Mouse (Mus musculus) erythroblast, embryonic 14.5 days (primary cell): ENCODE data around the gene Trim46. TPM values are rescaled to one million over a fixed set of nuclear protein-coding genes. Genes with fewer than 3 reads are reported as not detected.
A peak's percentile ranks its signal among the peaks of the same experiment; 100 is the strongest.

Experiments used
- H3K27me3 ChIP-seq: 2 replicates; pipeline ENCODE4 v1.6.1; 2012; ENCODE audit warnings: inconsistent platforms; ENCODE audit not compliant: control insufficient read depth
- H3K36me3 ChIP-seq: 2 replicates; pipeline ENCODE4 v1.6.1; 2012; ENCODE audit warnings: mild to moderate bottlenecking, inconsistent platforms; ENCODE audit not compliant: control insufficient read depth
- H3K4me1 ChIP-seq: 2 replicates; pipeline ENCODE4 v1.6.1; 2012; ENCODE audit warnings: inconsistent platforms; ENCODE audit not compliant: control insufficient read depth
- H3K4me3 ChIP-seq: replicated peaks from 2 replicates; pipeline ENCODE3; 2012; ENCODE audit warnings: moderate library complexity, mild to moderate bottlenecking, inconsistent platforms
- H3K9me3 ChIP-seq: 2 replicates; pipeline ENCODE4 v1.6.1; 2012; ENCODE audit warnings: low read length, inconsistent platforms, mixed read lengths; ENCODE audit not compliant: control insufficient read depth
- GATA1 ChIP-seq: IDR thresholded peaks from 2 replicates; pipeline ENCODE4 v1.6.1; 2012; ENCODE audit warnings: low read length, inconsistent platforms, mixed read lengths
- TAL1 ChIP-seq: IDR thresholded peaks from 3 replicates; pipeline ENCODE4 v1.6.1; 2012; ENCODE audit warnings: low read length, inconsistent platforms, mixed read lengths
- polyA plus RNA-seq: library from polyadenylated mRNA; stranded (reverse); fragments of >175 nt; gene quantifications from 2 replicates; pipeline ENCODE4 v1.2.3, GENCODE M21; 2012

Trim46 gene
- polyA plus RNA-seq, 1 experiment = 0.02 TPM

DNA sequence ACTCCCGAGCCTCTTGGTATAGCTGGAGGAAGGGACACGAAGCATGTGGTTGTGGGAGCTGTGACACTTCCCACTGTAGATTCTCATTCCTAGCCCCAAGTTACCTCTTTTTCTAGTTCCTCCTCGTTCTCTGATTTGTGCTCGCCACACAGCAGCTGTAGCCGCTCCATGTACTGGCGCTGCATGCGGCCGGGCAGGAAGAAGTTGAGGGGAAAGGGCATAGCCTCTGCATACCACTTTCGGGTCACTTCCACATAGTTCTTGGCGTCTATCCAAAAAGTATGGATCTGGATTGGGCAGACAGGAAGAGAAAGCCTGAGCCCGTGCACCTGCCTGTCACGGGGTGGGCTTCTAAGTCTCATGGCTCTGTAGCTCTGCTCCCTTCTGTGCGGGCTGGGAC lies 35.9 kb downstream of the Trim46 start:
- H3K4me1 ChIP-seq = peaks cover 33% of the 10 kb centered on the region
- peaks cover 66% of the 10 kb centered on the region for H3K36me3 ChIP-seq
- H3K27me3 ChIP-seq = peaks cover 10% of the 10 kb centered on the region
- TF ChIP-seq GATA1 (no peak), TAL1 (no peak)
- H3K4me3 ChIP-seq = no peak overlapping the region
- H3K9me3 ChIP-seq = no peaks in the 10 kb centered on the region

DNA sequence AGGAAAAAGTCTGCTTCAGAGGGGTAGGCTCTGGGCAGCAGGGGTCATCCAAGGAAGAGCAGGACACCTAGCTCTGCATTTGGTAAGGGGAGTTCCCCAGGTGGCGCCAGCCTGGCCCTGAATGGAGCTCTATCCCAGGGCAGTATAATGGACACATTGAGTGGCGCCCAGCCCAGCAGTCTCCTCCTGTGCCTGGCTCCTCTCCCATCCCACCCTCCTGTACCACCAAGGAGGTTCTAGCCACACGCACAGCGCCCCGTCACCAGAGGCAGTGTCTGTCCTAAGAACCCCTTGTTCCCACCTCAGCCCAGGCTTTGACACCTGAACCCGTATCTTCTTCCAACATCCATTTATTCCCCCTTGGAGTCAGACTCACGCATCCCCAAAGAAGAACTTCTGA lies 36.4 kb downstream of the Trim46 start:
- TF ChIP-seq TAL1 = no peak
- TF ChIP-seq GATA1 = no peak
- H3K36me3 ChIP-seq = peaks cover 70% of the 10 kb centered on the region
- peaks cover 6% of the 10 kb centered on the region for H3K27me3 ChIP-seq
- no peak overlapping the region for H3K4me3 ChIP-seq
- no peaks in the 10 kb centered on the region for H3K9me3 ChIP-seq
- H3K4me1 ChIP-seq = peaks cover 29% of the 10 kb centered on the region

DNA sequence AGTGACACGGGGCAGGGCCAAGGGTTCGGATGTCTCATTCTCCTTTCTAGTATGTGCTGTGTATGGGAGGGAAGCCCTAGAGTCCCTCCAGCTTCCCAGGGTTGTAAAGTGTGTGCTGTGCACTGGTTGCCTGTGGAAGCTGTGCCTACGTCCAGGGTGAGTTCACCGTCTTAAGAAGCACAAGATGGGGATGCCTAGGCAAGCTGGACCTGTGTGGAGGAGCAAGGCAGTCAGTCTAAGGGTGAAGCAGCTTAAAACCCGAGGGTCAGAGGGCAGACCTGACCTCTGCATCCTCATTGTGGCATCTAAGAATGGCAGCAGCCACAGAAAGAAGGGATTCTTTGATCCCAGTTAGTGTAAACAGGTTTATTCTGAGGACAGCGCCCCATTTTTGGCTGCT lies 37.4 kb downstream of the Trim46 start:
- Histone ChIP-seq H3K36me3 (peaks cover 74% of the 10 kb centered on the region), H3K4me3 (no peak overlapping the region), H3K9me3 (no peaks in the 10 kb centered on the region), H3K4me1 (peaks cover 22% of the 10 kb centered on the region), H3K27me3 (no peaks in the 10 kb centered on the region)
- TF ChIP-seq GATA1 = no peak
- TF ChIP-seq TAL1 = no peak

DNA sequence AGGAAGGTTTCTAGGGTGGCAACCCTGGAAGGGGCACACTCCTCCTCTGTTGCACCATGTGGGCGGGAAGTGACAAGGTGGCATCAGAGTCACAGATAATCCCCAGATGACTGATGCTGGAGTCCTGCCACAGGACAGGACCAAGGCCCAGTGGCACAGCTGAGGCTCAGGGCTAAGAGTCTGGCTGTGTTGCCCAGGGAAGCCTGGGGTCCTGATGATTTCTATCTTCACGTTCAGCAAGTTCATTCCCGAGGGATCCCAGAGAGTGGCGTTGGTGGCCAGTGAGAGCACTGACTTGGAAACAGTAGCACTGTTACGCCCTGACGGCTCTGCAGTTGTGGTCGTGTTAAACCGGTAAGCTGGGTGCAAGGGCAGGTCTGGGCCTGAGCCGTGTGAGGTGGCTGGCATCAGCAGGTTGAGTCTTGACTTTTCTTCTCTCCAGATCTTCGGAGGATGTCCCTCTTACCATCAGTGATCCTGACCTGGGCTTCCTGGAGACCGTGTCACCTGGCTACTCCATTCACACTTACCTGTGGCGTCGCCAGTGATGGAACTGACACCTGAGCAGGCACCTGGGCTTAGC lies 37.9 kb downstream of the Trim46 start:
- no peaks in the 10 kb centered on the region for H3K27me3 ChIP-seq
- H3K4me1 ChIP-seq = peaks cover 22% of the 10 kb centered on the region
- H3K36me3 ChIP-seq = peaks cover 74% of the 10 kb centered on the region
- no peak overlapping the region for H3K4me3 ChIP-seq
- TF ChIP-seq TAL1 = no peak
- no peak for TF ChIP-seq GATA1
- H3K9me3 ChIP-seq = no peaks in the 10 kb centered on the region

DNA sequence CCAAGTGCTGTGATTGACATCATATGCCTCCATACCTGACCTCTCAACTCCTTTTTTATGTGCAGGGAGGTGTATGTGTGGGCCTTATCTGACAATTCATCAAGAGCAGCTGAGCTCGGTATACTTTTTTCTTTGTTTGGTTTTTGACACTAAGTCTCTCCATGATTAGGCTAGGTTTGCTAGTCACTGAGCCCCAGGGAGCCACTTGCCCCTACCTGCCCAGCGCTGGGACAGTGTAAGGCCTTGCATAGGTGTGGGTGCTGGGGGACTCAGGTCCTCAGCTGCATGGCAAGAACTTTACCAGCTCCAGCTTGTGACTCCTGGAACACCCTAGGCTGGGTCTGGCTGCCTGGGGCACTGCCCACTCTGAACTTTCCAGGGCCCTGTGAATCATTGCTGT lies 39.4 kb downstream of the Trim46 start:
- peaks cover 71% of the 10 kb centered on the region for H3K36me3 ChIP-seq
- no peaks in the 10 kb centered on the region for H3K9me3 ChIP-seq
- no peak overlapping the region for H3K4me3 ChIP-seq
- peaks cover 15% of the 10 kb centered on the region for H3K4me1 ChIP-seq
- no peaks in the 10 kb centered on the region for H3K27me3 ChIP-seq
- no peak for TF ChIP-seq GATA1
- TF ChIP-seq TAL1 = no peak

DNA sequence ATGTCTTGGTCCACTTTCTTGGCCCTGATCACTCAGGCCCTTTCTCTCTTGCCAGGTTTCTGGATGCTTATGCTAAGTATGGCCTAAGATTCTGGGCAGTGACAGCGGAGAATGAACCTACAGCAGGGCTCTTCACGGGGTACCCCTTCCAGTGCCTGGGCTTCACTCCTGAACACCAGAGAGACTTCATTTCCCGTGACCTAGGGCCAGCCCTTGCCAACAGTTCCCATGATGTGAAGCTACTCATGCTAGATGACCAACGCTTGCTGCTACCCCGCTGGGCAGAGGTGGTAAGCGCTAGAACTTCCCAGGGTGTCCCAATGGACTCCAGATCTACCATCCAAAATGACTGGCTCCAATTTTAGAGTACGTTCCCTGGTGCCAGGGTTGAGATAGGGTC lies 40.0 kb downstream of the Trim46 start:
- Histone ChIP-seq H3K27me3 (no peaks in the 10 kb centered on the region), H3K36me3 (peaks cover 67% of the 10 kb centered on the region), H3K4me1 (peaks cover 12% of the 10 kb centered on the region), H3K4me3 (no peak overlapping the region), H3K9me3 (no peaks in the 10 kb centered on the region)
- TF ChIP-seq TAL1 (no peak), GATA1 (no peak)

DNA sequence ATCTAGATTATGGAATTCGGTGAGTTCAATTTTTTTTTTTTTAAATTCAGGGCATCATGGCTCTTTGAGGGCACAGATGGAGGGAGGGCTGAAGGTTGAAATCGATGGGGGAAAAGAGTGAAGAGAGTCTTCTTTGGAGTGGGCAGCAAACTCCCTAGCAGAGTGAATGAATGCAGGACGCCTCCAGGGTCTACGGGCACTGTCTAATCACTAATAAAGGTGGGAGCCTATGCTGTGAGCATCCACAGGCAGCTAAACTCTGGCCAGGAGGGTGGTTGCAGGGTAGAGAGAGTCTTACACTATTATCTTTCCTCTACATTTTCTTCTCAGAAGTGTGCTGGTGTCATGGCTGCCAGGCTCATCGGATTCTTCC lies 43.0 kb downstream of the Trim46 start:
- Histone ChIP-seq H3K36me3 (peaks cover 37% of the 10 kb centered on the region), H3K4me1 (peaks cover 12% of the 10 kb centered on the region), H3K4me3 (peak overlapping the region; percentile 62), H3K27me3 (peaks cover 4% of the 10 kb centered on the region), H3K9me3 (no peaks in the 10 kb centered on the region)
- no peak for TF ChIP-seq TAL1
- no peak for TF ChIP-seq GATA1

DNA sequence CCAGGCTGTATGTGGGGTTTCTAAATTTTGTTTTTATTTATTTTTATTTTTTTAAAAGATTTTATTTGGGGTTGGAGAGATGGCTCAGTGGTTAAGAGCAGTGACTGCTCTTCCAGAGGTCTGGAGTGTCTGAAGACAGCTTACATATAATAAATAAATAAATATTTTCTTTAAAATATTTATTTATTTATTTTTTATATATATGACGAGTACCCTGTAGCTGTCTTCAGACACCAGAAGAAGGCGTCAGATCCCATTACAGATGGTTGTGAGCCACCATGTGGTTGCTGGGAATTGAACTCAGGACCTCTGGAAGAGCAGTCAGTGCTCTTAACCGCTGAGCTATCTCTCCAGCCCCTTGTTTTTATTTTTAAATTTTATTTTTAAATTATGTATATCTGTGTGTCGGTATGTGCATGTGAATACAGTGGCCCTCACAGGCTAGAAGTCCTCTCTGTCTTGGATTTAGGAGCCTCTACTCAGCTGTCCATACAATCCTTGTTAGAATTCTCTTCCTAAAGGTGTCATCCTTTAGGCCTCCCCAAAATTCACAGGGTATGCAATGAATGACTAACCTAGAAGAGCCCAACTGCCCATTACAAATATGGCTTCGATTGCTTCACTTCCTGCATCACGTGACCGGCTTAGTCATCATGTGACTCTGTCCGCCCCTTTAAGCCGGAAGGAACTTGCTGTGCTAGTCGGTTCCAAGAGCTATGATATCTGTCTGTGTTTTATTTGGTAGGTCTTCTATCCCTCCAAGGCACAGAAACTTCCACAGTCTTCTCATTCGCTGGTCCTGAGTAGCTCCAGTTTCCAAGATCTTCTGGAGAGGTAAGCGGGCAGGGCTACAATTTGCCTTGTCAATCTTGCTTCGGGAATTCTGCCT lies 43.6 kb downstream of the Trim46 start, which contains the start of gene Gba:
Gene Gba (plus strand): TSS at position 676 of the 889 bp plus-strand sequence.
- Histone ChIP-seq H3K36me3 (peaks cover 31% of the 10 kb centered on the region), H3K9me3 (no peaks in the 10 kb centered on the region), H3K4me3 (peak within 1 kb of the TSS; percentile 62), H3K27me3 (peaks cover 7% of the 10 kb centered on the region), H3K4me1 (peaks cover 12% of the 10 kb centered on the region)
- no peak for TF ChIP-seq GATA1
- TF ChIP-seq TAL1 = no peak

DNA sequence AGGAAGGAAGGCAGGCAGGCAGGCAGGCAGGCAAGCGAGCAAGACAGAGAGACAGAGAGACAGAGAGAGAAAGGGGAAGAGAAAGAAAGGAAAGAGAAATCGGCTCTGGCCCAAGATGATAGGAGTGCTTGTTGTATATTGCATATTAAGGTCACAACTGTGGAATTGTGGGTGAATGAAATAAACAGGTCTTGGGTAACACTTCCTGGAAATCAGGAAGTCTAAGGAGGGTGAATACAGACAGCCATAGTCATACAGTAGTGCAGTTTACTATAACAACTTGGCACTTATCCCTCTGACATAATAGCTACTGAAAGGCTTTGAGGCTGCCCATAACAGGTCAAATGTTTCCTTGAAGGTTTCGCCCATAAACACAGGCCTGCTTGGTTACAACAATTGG lies 46.3 kb downstream of the Trim46 start:
- Histone ChIP-seq H3K4me1 (peaks cover 31% of the 10 kb centered on the region), H3K36me3 (peaks cover 5% of the 10 kb centered on the region), H3K9me3 (no peaks in the 10 kb centered on the region), H3K27me3 (peaks cover 11% of the 10 kb centered on the region), H3K4me3 (no peak overlapping the region)
- TF ChIP-seq TAL1 (no peak), GATA1 (no peak)
